Mouse (Mus musculus) midbrain, embryonic 11.5 days (tissue): Measurements from ENCODE around the gene Kif26b. TPM values are rescaled to one million over a fixed set of nuclear protein-coding genes. Genes with fewer than 3 reads are reported as not detected.

Experiments
- polyA plus RNA-seq: library from polyadenylated mRNA; unstranded; fragments of >200 nt; fragmentation: Nextera tagmentation; extraction: Ambion mirVana; gene quantifications from 2 replicates; pipeline ENCODE4 v1.2.1, GENCODE M21; 2014

The Kif26b gene
- polyA plus RNA-seq, 1 experiment from 2014 or later = 3.3 TPM

Other genes with a start within 250 kb of the Kif26b start
- gene Cox20, start 210.0 kb upstream of the Kif26b start, polyA plus RNA-seq = 123 and 126 TPM in 2 replicates
- gene Hnrnpu, start 191.3 kb upstream of the Kif26b start, polyA plus RNA-seq = 899 and 946 TPM in 2 replicates
- 9.4 and 9.9 TPM in 2 replicates for gene Efcab2, start 123.0 kb upstream of the Kif26b start, polyA plus RNA-seq